Mouse (Mus musculus) neutrophil, adult 83 days (primary cell): Measurements from ENCODE around the gene Spaca5. TPM values are rescaled to one million over a fixed set of nuclear protein-coding genes. Genes with fewer than 3 reads are reported as not detected.

Experiments
- total RNA-seq, 2 experiments: library from RNA; stranded (reverse); gene quantifications; one replicate each; pipeline ENCODE4 v1.2.4; 2023

The Spaca5 gene
- not detected for total RNA-seq

GRCm38 (mm10) chrX:21068106-21068505 is at the start of gene Spaca5:
Gene Spaca5, plus strand, starts transcription at chrX:21068406.

GRCm38 (mm10) chrX:21061866-21062543 is 6.2 kb upstream of the Spaca5 start, which contains the start of gene Zfp182:
Gene Zfp182, minus strand, starts transcription at chrX:21062316.

DNA sequence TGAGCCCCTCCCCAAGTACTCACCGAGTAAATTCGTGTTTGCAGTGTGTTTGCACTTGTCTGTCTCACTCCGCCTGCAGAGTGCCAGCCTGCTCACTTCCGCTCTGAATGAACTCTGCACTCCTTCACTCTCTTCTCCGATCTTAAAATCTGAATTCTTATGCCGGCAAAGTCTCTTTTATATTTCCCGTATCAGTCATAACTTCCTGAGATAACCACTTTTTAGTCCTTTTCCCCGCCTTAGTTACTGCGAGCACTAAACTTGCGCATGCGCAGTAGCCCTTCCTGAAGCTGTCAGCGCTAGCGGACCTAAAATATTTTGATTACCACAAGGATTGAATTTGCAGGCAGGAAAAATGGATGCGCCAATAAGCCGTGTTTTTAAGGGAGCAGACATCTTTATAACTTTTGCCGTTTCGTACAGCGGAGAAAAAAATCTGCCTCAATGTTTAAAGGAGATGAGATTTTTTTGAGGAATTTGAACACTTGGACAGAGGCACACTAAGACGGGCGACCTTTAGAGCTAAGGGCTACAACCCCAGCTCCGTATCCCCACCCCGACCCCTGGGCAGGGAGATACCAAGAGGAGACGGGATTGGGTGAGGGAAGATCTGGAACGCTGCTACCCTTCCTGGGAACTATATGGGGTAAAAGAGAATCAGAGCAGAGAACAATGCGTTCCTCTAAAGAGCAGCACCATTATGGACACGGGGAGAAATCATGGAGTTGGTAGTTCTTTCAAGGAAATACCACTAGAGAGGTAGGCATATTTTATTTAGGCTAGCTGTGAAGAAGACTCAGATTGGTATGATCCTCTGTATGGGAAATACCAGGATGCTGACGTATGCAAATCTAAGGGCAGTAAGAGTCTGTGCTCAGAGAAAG is 21.0 kb downstream of the Spaca5 start, which contains the start of gene Zfp300:
Zfp300 (minus strand) TSS at position 545 of the 884 bp plus-strand sequence.

DNA sequence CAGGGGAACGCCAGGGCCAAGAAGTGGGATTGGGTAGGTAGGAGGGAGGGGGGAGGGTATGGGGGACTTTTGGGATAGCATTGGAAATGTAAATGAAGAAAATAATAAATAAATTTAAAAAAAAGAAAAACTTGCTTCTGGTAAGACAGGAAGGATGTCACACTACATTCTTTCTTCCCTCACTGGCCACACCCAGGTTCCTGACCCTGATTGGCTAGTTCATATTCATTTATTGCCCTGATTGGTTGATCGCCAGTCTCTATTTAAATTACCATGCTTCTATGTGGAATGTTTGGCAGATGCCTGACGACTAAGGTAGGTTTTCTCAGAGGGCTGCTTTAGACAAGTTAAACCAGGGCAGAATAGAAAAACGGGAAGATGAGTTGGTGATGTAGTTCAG is 47.3 kb downstream of the Spaca5 start, which contains the start of gene Ssxa1:
Ssxa1 (plus strand) TSS at position 301 of the 400 bp plus-strand sequence.

Other genes starting within 250 kb of the Spaca5 start
- gene Timp1, start 198.2 kb upstream of the Spaca5 start, total RNA-seq = under 1 TPM in 1 of 2 experiments, not detected in 1; 0.68 TPM
- 1 to 10 TPM; 1.8 to 2.1 TPM for gene Syn1, start 147.4 kb upstream of the Spaca5 start, total RNA-seq
- 100 to 1,000 TPM; 216 to 243 TPM for gene Cfp, start 136.9 kb upstream of the Spaca5 start, total RNA-seq
- gene Elk1, start 117.8 kb upstream of the Spaca5 start, total RNA-seq = 10 to 100 TPM in 1 of 2 experiments, 1 to 10 TPM in 1; 9.7 to 11.9 TPM
- gene Uxt, start 106.4 kb upstream of the Spaca5 start, total RNA-seq = 10 to 100 TPM; 20.2 to 29.1 TPM
- 10 to 100 TPM; 10.3 to 14.3 TPM for gene Zfp182, start 6.1 kb upstream of the Spaca5 start, total RNA-seq
- under 1 TPM in 1 of 2 experiments, not detected in 1; 0.57 TPM for gene Zfp300, start 21.1 kb downstream of the Spaca5 start, total RNA-seq
- gene Ssxa1, start 47.4 kb downstream of the Spaca5 start, total RNA-seq = not detected
- not detected for gene Gm21876, start 107.2 kb downstream of the Spaca5 start, total RNA-seq